Mouse (Mus musculus) kidney, embryonic 16.5 days (tissue): ENCODE measurements around the gene Mical3. TPM values are rescaled to one million over a fixed set of nuclear protein-coding genes. Genes with fewer than 3 reads are reported as not detected.
A peak's percentile ranks its signal among the peaks of the same experiment; 100 is the strongest.

Experiments used
- ATAC-seq: fragments of 200-750 bp; cut with Nextera tagmentation; 2 replicates; pipeline ENCODE4 v1.8.0; 2017; ENCODE audit warnings: moderate TSS enrichment; ENCODE audit not compliant: low FRiP score, low TSS enrichment
- H3K27ac ChIP-seq: fragments of 300-500 bp; sonication (generic); 2 replicates; pipeline ENCODE4 v1.5.1; 2014; ENCODE audit warnings: low read length
- H3K27me3 ChIP-seq: fragments of 300-500 bp; sonication (generic); 2 replicates; pipeline ENCODE4 v1.6.1; 2014; ENCODE audit warnings: low read length, control low read depth, mixed read lengths; ENCODE audit not compliant: insufficient read depth
- H3K36me3 ChIP-seq: fragments of 300-500 bp; sonication (generic); 2 replicates; pipeline ENCODE4 v1.6.1; 2014; ENCODE audit warnings: low read length, control low read depth, mixed read lengths; ENCODE audit not compliant: insufficient read depth
- H3K4me1 ChIP-seq: fragments of 300-500 bp; sonication (generic); 2 replicates; pipeline ENCODE4 v1.6.1; 2014; ENCODE audit warnings: low read length, control low read depth, mixed read lengths; ENCODE audit not compliant: insufficient read depth
- H3K4me2 ChIP-seq: fragments of 300-500 bp; sonication (generic); replicated peaks from 2 replicates; pipeline ENCODE4 v1.6.1; 2014; ENCODE audit warnings: low read depth, low read length
- H3K4me3 ChIP-seq: fragments of 300-500 bp; sonication (generic); 2 replicates; pipeline ENCODE4 v1.5.1; 2014; ENCODE audit warnings: mild to moderate bottlenecking, low read length
- H3K9ac ChIP-seq: fragments of 300-500 bp; sonication (generic); replicated peaks from 2 replicates; pipeline ENCODE4 v1.6.1; 2014; ENCODE audit warnings: low read length
- H3K9me3 ChIP-seq: fragments of 300-500 bp; sonication (generic); 2 replicates; pipeline ENCODE4 v1.6.1; 2016; ENCODE audit warnings: low read length, control low read depth
- WGBS: fragments of 180-500 bp; shearing (Covaris S2); extraction: QIAGEN DNeasy Blood & Tissue Kit; methylation state at CpG from one replicate; pipeline ENCODE4 v1.1.7; 2014; 5-methylcytosine and 5-hydroxymethylcytosine counted together
- polyA plus RNA-seq: library from polyadenylated mRNA; unstranded; fragments of >200 nt; fragmentation: Nextera tagmentation; extraction: Ambion mirVana; gene quantifications from 2 replicates; pipeline ENCODE4 v1.2.1, GENCODE M21; 2015

The Mical3 gene
- polyA plus RNA-seq, 1 experiment from 2014 or later: 10.9 TPM

DNA sequence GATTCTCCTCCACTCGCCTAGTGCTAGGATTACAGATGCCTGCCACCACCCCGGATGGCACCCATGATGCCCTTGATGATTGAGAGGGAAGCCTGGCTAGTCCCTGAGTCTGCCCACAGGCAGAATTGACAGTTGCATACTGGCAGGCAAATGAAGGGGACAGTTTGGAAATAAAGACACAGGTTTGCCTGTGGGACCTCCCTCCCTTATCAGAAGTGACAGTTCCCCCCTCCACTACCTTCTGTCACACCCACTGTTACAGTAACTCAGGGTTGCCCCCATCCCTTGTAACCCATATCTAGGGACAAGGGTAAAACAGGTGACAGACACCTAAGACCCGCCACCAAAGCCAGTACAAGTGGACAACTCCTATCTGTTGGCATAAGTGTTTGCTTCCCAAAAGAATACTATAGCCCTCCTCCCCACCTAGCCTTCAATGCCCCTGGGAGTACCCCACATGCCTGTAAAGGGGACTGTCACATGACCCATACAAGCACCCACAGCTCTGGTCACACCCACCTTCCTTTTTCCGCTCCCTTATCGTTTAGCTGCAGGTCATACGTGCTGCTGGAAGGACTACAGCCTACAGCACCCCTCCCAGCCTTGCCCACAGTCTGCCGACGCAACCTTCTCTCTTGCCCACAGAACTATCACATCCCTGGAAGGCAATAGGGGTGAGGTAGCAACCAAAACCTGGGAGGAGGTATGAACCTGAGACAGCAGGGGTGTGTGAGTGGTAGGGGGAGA, 37.0 kb downstream of the Mical3 start:
- H3K4me1 ChIP-seq: 0 out of 2 replicates have a peak, but pooled peaks cover 11% of the 10 kb centered on the region
- no peaks in the 10 kb centered on the region for H3K9me3 ChIP-seq
- H3K27me3 ChIP-seq: no peaks in the 10 kb centered on the region
- ATAC-seq: peak; percentile 29; the same call in 1 of the 2 replicates
- 0 out of 2 replicates have a peak, but pooled peaks cover 3% of the 10 kb centered on the region for H3K36me3 ChIP-seq
- no peak overlapping the region for H3K27ac ChIP-seq
- H3K4me3 ChIP-seq: no peak overlapping the region
- H3K4me2 ChIP-seq: no peak overlapping the region
- 89% methylated on average over 8 of the region's 8 CpGs for WGBS
- H3K9ac ChIP-seq: no peak overlapping the region

DNA sequence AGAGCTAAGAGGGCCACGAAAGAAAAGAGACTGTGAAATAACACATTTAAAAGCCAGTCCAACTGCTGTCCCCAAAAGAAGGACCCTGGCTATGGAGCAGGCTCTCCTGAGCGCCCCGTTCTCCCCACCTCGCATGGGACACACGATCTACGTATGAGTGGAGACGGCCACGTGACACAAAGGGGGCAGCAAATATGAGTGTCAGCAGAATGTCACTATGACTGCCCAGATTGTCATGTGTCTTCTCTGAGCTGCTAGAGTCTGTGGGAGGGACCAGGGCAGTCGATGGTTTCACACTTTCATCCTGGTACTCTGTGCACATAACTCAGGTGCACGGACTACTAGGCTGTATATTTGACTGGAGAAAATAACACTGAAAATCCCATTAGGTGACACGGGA, 40.0 kb downstream of the Mical3 start:
- Histone ChIP-seq H3K9ac (no peak overlapping the region), H3K4me3 (no peak overlapping the region), H3K27me3 (no peaks in the 10 kb centered on the region), H3K9me3 (no peaks in the 10 kb centered on the region), H3K4me2 (no peak overlapping the region), H3K27ac (no peak overlapping the region), H3K4me1 (peaks cover 21% of the 10 kb centered on the region), H3K36me3 (0 out of 2 replicates have a peak, but pooled peaks cover 3% of the 10 kb centered on the region)
- no peak for ATAC-seq
- WGBS: 92% methylated on average over 11 of the region's 11 CpGs

DNA sequence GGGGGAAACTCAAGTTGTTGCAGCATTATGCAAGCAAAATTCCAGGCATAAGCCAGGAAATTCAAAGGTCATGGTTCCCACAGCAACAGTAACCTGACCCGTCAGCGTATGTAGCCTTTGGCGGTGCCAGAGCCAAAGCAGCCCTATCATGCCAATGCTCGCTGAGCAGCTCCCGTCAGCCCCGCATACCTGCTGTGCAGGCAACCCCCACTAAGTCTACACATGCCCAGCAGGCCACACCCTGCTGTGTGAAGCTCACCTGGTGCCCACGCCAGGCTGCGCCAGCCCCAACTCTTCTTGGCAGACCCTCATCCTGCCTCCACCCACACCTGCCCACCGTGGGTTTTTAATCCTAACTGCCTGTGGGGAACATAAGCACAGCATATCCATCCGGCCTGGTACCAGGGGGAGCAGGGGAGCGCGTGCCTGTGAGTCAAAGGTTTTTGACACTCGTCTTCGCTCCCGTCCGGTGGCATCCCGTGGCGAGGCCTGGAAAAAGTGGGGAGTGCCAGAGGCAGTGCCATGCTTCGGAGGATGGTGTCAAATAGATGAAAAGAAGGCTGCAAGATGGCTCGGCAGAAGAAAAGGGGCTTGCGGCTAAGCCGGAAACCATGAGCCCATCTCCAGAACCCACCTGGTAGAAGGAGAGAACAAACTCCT, 43.1 kb downstream of the Mical3 start:
- peak overlapping the region; percentile 36 for H3K9ac ChIP-seq
- H3K4me2 ChIP-seq: 0 out of 2 replicates have a peak overlapping the region, but pooled peaks have one; percentile 10
- 65% methylated on average over 22 of the region's 22 CpGs for WGBS
- no peaks in the 10 kb centered on the region for H3K9me3 ChIP-seq
- H3K27ac ChIP-seq: peak overlapping the region; percentile 81
- H3K4me1 ChIP-seq: peaks cover 32% of the 10 kb centered on the region
- no peak overlapping the region for H3K4me3 ChIP-seq
- peak; percentile 94 for ATAC-seq
- H3K27me3 ChIP-seq: no peaks in the 10 kb centered on the region
- no peaks in the 10 kb centered on the region for H3K36me3 ChIP-seq

DNA sequence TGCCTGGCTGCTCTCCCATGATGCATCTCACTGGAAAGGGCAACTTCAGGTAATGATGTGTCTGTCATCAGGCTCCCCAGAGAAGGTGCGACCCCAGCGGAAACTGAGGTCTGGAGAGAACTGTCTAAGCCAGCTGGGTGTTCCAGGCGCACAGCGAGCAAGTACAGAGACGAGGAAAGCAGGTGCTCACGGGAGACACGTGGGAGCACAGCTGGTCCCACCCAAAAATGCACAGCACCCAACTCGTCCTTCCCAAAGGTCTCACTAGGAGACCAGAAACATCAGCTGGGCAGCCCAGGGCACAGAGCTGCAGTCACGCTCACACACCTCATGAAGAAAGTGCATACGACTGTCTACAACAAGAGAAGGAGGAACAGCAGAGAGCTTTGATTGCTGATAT, 43.7 kb downstream of the Mical3 start:
- H3K4me1 ChIP-seq: peaks cover 34% of the 10 kb centered on the region
- H3K4me2 ChIP-seq: 0 out of 2 replicates have a peak overlapping the region, but pooled peaks have one; percentile 6
- no peaks in the 10 kb centered on the region for H3K36me3 ChIP-seq
- no peaks in the 10 kb centered on the region for H3K9me3 ChIP-seq
- no peak overlapping the region for H3K9ac ChIP-seq
- WGBS: 61% methylated on average over 10 of the region's 10 CpGs
- H3K27me3 ChIP-seq: no peaks in the 10 kb centered on the region
- no peak for ATAC-seq
- no peak overlapping the region for H3K4me3 ChIP-seq
- H3K27ac ChIP-seq: peak overlapping the region; percentile 73

DNA sequence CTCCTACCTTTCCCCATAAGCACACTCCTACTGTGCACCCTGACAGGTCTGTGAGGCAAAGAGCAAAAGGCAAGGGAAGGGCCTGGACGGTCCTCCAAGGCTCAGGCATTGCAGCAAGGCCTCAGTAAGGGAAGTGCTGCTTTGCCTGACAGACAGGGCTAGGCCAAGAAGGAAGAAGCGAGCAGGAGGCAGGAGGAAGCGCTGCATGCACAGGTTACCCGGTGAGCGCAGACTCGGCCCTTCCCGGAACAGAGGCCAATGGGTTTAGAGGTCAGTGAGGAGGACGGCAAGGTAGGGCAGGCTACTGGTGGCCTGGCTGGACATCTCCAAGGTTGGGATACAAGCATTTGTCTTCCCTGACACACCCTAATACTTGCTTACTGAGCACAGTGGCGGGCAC, 44.6 kb downstream of the Mical3 start:
- 0 out of 2 replicates have a peak overlapping the region, but pooled peaks have one; percentile 13 for H3K9ac ChIP-seq
- no peaks in the 10 kb centered on the region for H3K27me3 ChIP-seq
- H3K9me3 ChIP-seq: no peaks in the 10 kb centered on the region
- H3K4me3 ChIP-seq: no peak overlapping the region
- 88% methylated on average over 9 of the region's 9 CpGs for WGBS
- H3K36me3 ChIP-seq: no peaks in the 10 kb centered on the region
- no peak overlapping the region for H3K27ac ChIP-seq
- H3K4me1 ChIP-seq: peaks cover 43% of the 10 kb centered on the region
- ATAC-seq: no peak
- H3K4me2 ChIP-seq: no peak overlapping the region

DNA sequence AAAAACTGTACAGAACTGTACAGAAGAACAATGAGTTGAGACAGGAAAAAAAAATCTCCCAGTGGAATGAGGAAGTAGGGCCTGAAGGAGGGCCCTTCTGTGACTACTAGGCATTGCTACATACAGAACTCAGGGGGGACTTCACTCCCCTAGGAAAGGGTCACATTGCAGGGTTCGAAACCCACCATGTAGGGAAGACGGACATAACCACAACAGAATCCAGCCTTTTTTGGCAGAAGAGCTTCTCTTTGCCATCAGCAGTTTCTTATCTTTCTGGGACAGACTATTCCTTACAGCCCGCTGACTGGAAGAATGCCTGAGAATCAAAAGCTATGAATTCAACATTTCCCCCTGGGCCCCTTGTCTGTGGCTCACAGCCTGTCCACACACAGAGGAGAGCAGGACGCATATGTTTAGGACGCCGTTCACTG, 46.7 kb downstream of the Mical3 start:
- H3K9me3 ChIP-seq: no peaks in the 10 kb centered on the region
- WGBS: 58% methylated on average over 6 of the region's 6 CpGs
- H3K27ac ChIP-seq: peak overlapping the region; percentile 2; the same call in 1 of the 2 replicates
- no peak overlapping the region for H3K4me3 ChIP-seq
- H3K4me1 ChIP-seq: peaks cover 49% of the 10 kb centered on the region
- no peak overlapping the region for H3K4me2 ChIP-seq
- H3K27me3 ChIP-seq: no peaks in the 10 kb centered on the region
- H3K9ac ChIP-seq: no peak overlapping the region
- no peak for ATAC-seq
- H3K36me3 ChIP-seq: no peaks in the 10 kb centered on the region

DNA sequence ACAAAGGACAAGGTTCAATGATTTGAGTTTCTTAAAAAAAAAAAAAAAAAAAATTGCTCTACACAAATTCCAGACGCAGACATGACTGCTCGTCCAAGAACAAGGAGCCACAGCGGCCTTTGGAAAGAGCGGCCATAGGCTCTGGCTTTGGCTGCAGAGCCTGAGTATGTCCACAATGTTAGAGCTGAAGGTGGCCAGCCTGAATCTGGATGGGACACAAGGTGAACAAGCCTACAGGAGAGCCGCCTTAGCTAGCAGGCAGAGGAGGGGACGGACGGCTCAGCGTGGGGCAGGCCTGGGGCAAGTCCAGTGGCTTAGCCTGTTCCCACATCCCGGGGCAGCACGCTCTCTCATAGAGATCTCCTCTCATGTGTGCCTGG, 48.7 kb downstream of the Mical3 start:
- ATAC-seq: no peak
- Histone ChIP-seq H3K27ac (peak overlapping the region; percentile 73), H3K36me3 (no peaks in the 10 kb centered on the region), H3K4me1 (peaks cover 46% of the 10 kb centered on the region), H3K27me3 (no peaks in the 10 kb centered on the region), H3K9me3 (no peaks in the 10 kb centered on the region), H3K4me3 (no peak overlapping the region), H3K4me2 (no peak overlapping the region), H3K9ac (no peak overlapping the region)
- 70% methylated on average over 10 of the region's 10 CpGs for WGBS

DNA sequence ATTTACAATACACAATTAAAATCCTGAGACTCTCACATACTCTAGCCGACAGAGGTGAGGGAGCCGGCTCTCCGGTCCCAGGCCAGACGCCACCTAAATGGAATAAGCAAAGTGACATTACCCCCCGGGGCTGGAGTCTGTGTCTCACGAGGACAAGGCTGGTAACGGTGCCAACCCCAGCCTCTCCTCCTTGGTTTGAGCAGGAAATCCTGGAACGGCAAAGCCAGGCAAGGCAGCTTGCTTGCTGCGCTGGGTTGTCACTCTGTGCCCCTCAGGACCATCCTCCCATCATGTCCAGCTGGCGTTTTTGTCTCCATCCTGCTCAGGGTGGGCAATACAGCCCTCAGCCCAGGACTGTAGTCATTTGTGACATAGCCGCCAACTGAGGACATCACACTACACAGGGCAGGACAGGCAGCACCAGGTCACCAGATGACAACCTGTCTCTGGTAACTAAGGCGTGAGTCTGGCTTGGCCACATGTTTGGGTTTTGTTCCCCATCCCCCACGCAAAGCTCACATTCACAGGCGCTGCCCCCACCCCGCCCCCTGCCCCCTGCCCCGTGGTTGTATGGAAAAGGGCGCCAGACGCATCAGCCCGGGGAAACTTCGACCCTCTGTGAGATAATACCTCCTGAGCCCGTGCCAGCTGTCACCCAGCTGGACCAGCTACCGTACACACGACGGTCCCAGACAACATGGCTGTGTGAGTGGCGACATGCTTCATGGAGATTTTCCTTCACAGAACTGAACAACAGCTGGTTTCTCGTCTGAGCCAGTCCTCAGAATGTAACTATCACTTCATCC, 49.3 kb downstream of the Mical3 start:
- Histone ChIP-seq H3K4me1 (peaks cover 40% of the 10 kb centered on the region), H3K9ac (no peak overlapping the region), H3K27ac (peak overlapping the region; percentile 73), H3K4me3 (no peak overlapping the region), H3K27me3 (no peaks in the 10 kb centered on the region), H3K4me2 (0 out of 2 replicates have a peak overlapping the region, but pooled peaks have one; percentile 13), H3K36me3 (no peaks in the 10 kb centered on the region), H3K9me3 (no peaks in the 10 kb centered on the region)
- peak; percentile 21; the same call in 1 of the 2 replicates for ATAC-seq
- WGBS: 54% methylated on average over 26 of the region's 26 CpGs

DNA sequence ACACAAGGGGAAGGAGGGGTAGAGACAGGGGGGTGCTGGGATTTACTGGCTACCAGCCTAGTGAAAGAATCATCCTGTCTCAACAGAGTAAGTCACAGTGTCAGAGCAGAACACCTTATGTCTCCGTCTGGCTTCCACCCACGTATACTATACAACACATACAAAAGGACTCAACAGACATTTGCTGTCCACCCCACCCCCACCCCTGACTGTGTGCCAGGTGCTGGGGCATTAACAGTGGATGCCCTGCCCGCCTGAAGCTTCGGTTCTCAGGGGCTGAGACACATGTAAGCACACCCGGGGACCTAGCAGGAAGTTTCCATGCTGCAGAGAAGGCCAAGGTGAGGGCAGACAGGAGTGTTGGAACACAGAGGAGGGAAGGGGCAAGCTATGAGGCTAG, 52.6 kb downstream of the Mical3 start:
- Histone ChIP-seq H3K27ac (no peak overlapping the region), H3K4me1 (peaks cover 25% of the 10 kb centered on the region), H3K9ac (no peak overlapping the region), H3K4me2 (no peak overlapping the region), H3K36me3 (no peaks in the 10 kb centered on the region), H3K27me3 (no peaks in the 10 kb centered on the region), H3K9me3 (no peaks in the 10 kb centered on the region), H3K4me3 (no peak overlapping the region)
- ATAC-seq: no peak
- 82% methylated on average over 5 of the region's 5 CpGs for WGBS
